Mouse (Mus musculus) layer of hippocampus, adult 2 months (tissue): ENCODE results near the gene Eps15l1. TPM values are rescaled to one million over a fixed set of nuclear protein-coding genes. Genes with fewer than 3 reads are reported as not detected.

ENCODE experiments used
- DNase-seq, 2 experiments: peaks; one replicate each; pipeline ENCODE4 v3.0.0; 2022; ENCODE audit warnings: low spot score in 2 of 2
- H3K27ac ChIP-seq: fragments of 200-600 bp; 2 replicates; pipeline ENCODE4 v1.8.1; 2022
- H3K4me3 ChIP-seq: fragments of 200-600 bp; 2 replicates; pipeline ENCODE4 v1.8.1; 2022; ENCODE audit warnings: mild to moderate bottlenecking
- CTCF ChIP-seq: fragments of 200-600 bp; conservative IDR thresholded peaks from 2 replicates; pipeline ENCODE4 v1.8.1; 2022; ENCODE audit warnings: antibody characterized with exemption, mild to moderate bottlenecking, moderate library complexity
- total RNA-seq, 2 experiments: library from RNA; stranded (reverse); gene quantifications; 2 replicates each; pipeline ENCODE4 v1.2.3; 2021

The Eps15l1 gene
- total RNA-seq, 2 experiments from 2014 or later = 69.7 to 75.1 TPM

DNA sequence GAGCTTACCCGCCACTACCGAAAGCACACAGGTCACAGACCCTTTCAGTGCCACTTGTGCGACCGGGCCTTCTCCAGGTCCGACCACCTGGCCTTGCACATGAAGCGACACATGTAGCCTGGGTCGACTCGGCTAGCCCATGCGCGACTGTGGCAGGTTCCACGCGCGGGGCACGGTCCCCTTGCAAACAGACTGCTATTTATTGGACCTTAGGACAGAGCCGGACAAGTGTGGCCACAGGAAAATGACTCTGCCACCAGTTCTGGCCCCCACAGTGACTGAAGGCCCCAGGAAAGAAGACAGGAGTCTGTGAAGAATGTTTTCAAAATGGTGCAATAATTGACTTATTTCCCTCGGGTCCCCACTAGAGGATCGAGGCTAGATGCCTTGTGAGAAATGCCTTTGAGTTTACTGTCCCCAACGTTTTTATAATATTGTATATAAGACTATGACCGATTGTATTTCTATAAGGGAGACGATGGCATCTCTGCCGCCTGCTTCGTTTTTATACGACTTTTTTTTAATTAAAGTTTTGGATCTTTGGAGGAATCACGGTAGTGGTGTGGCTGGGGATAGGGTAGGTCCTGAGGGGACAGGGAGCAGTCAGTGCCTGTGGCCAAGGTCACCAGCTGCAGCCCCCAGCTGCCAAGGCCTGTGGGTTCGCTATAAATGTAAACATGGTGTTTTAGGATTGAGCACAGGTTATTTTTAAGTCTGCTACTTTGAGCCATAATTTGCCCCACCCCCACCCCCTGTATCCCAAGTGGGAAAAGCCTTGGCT is 100.3 kb downstream of the Eps15l1 start:
- peak overlapping the region; percentile 74 for H3K4me3 ChIP-seq
- no peak for TF ChIP-seq CTCF
- no peak for DNase-seq
- peak overlapping the region; percentile 77 for H3K27ac ChIP-seq

DNA sequence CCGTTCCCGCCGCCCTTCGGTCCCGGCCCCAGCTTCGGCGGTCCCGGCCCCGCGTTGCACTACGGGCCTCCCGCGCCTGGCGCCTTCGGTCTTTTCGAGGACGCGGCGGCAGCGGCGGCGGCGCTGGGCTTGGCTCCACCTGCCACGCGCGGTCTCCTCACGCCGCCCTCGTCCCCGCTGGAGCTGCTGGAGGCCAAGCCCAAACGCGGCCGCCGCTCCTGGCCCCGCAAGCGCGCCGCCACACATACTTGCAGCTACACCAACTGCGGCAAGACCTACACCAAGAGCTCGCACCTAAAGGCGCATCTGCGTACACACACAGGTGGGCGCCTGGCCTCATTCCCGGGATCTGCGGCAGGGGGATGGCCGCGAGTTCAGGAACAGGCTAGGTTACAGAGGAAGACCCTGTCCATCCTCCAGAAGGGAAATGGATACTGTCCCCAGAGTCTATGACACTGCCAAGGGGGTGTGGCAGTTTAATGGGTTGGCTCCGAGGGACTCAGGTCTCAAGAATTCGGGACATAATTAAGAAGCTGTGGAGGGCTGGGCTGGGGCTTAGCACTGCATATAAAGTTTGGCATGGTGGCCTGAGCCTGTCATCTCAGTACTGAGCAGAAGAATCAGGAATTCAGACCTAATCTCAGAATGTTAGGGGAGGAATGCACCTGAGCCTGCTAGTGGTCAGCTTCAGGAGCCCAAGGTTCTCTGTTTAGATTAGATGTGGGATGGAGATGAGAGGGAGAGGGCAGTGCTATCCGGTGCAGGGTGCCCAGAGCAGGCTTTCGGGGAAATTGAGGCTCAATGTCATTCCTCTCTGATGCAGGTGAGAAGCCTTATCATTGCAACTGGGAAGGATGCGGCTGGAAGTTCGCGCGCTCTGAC is 101.1 kb downstream of the Eps15l1 start:
- peak overlapping the region; percentile 74 for H3K4me3 ChIP-seq
- DNase-seq = no peak
- no peak for TF ChIP-seq CTCF
- peak overlapping the region; percentile 77 for H3K27ac ChIP-seq

DNA sequence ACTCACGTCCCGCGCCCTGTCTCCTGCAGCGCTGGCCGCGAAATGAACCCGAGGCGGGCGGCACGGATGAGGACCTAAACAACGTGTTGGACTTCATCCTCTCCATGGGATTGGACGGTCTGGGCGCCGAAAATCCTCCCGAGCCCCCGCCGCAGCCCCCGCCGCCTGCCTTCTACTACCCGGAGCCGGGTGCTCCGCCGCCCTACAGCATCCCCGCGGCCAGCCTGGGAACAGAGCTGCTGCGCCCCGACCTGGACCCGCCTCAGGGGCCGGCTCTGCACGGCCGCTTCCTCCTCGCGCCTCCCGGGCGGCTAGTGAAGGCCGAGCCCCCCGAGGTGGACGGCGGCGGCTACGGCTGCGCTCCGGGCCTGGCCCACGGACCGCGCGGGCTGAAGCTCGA is 101.9 kb downstream of the Eps15l1 start:
- H3K27ac ChIP-seq = peak overlapping the region; percentile 77
- peak overlapping the region; percentile 74 for H3K4me3 ChIP-seq
- no peak for TF ChIP-seq CTCF
- no peak for DNase-seq

- Histone ChIP-seq H3K27ac (peak within 1 kb of the TSS; percentile 77), H3K4me3 (peak within 1 kb of the TSS; percentile 74)
- DNase-seq = peak; percentile 80 to 82
- TF ChIP-seq CTCF = peak; percentile 25; the same call in 1 of the 2 replicates
Measured at GRCm38 (mm10) chr8:72318801-72319322, 102.4 kb downstream of the Eps15l1 start, which contains the start of gene Klf2. Gene Klf2 (plus strand): TSS chr8:72319033.

GRCm38 (mm10) chr8:72317741-72318301 is 103.4 kb downstream of the Eps15l1 start:
- Histone ChIP-seq H3K27ac (no peak overlapping the region), H3K4me3 (no peak overlapping the region)
- no peak for DNase-seq
- TF ChIP-seq CTCF = no peak

DNA sequence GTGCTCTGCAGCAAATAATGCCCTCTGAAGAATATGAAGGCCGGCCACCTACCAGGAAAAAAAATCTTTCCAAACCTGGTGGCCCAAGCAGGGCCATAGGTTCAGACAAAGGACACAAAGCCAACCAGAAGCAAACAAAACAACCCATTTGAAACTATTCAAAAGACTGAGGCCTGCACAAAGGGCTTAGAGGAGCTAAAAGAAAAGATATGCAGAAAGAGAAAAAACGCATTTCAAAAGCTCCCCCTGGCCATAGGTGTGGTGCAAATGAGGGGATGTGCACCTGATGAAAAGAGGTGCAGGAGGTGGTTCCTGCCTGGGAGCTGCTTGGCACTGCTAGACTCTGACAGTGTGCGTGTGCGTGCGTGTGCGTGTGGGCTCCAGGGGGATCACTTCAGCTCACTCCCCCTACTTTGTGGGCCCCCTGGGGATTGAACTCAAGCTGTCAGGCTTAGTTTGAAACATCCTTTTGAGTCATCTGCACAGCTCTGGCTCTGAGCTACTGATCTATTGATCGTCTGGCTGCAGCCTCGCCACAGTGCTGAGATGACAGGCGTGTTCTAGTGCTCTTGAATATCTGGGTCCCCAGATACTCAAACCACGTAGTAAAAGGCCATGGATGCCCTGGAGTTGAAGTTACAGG is 105.1 kb downstream of the Eps15l1 start:
- no peak for DNase-seq
- Histone ChIP-seq H3K4me3 (no peak overlapping the region), H3K27ac (no peak overlapping the region)
- no peak for TF ChIP-seq CTCF

DNA sequence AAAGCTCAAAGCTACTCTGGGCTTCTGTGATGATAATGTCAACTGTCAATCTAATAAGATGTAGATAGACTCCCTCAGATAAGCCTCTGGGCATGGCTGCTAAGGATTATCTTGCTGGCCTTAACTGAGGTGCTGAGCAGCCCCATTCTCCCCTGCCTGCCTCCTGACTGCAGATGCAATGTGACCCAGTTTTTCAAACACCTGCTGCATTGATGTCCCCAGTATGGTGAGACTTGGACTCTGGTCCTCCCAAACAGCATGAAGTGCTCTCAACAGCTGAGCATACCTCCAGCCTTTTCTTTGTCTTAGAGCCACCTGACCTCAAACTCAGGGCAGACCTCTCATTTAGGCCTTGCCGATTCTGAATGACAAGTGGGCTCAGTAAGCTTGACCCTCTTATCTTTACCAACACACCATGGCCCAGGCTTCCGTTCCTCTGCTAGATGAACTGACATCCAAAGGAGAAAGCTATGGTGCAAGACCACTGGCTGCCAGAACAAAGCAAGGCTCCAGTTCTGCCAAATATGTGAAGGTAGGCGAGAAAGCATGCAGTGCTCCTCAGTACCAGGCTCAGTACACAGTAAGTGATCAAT is 108.2 kb downstream of the Eps15l1 start:
- no peak for TF ChIP-seq CTCF
- DNase-seq = no peak
- H3K27ac ChIP-seq = no peak overlapping the region
- H3K4me3 ChIP-seq = no peak overlapping the region

GRCm38 (mm10) chr8:72310849-72311506 is 110.3 kb downstream of the Eps15l1 start:
- DNase-seq = peak; percentile 63 to 64
- Histone ChIP-seq H3K4me3 (no peak overlapping the region), H3K27ac (peak overlapping the region; percentile 78)
- TF ChIP-seq CTCF = no peak

GRCm38 (mm10) chr8:72308276-72308675 is 113.0 kb downstream of the Eps15l1 start:
- Histone ChIP-seq H3K4me3 (no peak overlapping the region), H3K27ac (no peak overlapping the region)
- TF ChIP-seq CTCF = no peak
- no peak for DNase-seq

- Histone ChIP-seq H3K27ac (no peak overlapping the region), H3K4me3 (no peak overlapping the region)
- no peak for TF ChIP-seq CTCF
- no peak for DNase-seq
Measured at GRCm38 (mm10) chr8:72306913-72307312, 114.3 kb downstream of the Eps15l1 start.

DNA sequence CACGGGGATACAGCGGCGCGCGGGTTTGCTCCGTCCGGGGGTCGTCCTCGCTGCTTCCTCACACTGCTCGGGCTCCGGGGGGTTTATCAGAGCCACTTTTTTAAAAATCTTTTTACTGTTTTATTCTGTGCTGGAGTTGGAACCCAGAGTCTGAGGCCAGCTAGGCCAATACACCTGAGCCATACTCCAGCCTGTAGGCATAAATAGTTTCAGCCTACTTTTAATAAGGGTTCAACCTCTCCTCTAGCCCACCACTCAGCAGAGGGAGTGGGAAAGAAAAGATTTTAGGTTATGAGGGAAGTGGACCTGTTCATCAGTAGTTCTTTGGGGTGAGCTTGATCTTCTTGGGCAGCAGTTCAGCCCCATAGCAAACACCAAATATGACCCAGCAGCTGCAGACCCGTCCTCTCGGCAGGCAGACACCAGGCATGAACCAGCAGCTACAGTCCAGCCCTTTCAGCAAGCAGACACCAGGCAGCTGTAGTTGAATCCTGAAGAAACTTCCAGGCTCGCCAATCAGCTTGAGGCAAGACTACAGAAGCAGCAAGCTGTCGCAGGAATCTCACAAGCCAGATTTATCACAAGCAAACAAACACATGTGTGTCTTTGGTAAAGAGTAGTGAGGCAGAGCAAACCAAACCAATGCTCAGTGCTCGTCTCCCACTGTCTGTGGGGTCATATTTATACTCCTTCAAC is 115.9 kb downstream of the Eps15l1 start, which contains the start of gene Gm10282:
Gene Gm10282 (minus strand): TSS at position 51 of the 696 bp plus-strand sequence.
- Histone ChIP-seq H3K4me3 (no peak within 1 kb of the TSS), H3K27ac (no peak within 1 kb of the TSS)
- DNase-seq = no peak
- TF ChIP-seq CTCF = no peak
